Mouse (Mus musculus): ENCODE results near the gene Fbxo17. TPM values are rescaled to one million over a fixed set of nuclear protein-coding genes. Genes with fewer than 3 reads are reported as not detected.
A peak's percentile ranks its signal among the peaks of the same experiment; 100 is the strongest.
"Not testable (repeated sequence)": the region's sequence is repeated elsewhere in the genome, so short reads cannot be mapped to it uniquely, and the experiment has no call there.

Fbxo17 gene
- 3.1 and 3.4 TPM in 2 replicates for polyA plus RNA-seq (2015; fragmentation: Nextera tagmentation; extraction: Ambion mirVana)

GRCm38 (mm10) chr7:28716590-28717281, at the start of gene Fbxo17:
Fbxo17 (plus strand) TSS chr7:28716804.
- peak within 1 kb of the TSS; percentile 60 for H3K9ac ChIP-seq
- H3K4me1 ChIP-seq (replicated peaks) = peaks cover 8% of the 10 kb centered on the region
- peak within 1 kb of the TSS; percentile 70 for H3K4me2 ChIP-seq
- H3K27me3 ChIP-seq = no peaks in the 10 kb centered on the region
- no peak within 1 kb of the TSS for H3K27ac ChIP-seq
- peak; percentile 63 for ATAC-seq (ENCODE audit: low FRiP score)
- no peaks in the 10 kb centered on the region for H3K9me3 ChIP-seq
- peak within 1 kb of the TSS; percentile 41 for H3K4me3 ChIP-seq
- no peaks in the 10 kb centered on the region for H3K36me3 ChIP-seq
- WGBS = 2% methylated on average over 36 of the region's 36 CpGs

- H3K27ac ChIP-seq = no peak overlapping the region
- H3K4me2 ChIP-seq = no peak overlapping the region
- no peaks in the 10 kb centered on the region for H3K9me3 ChIP-seq
- 83% methylated on average over 4 of the region's 4 CpGs for WGBS
- H3K9ac ChIP-seq = no peak overlapping the region
- H3K4me1 ChIP-seq (replicated peaks) = 0 out of 2 replicates have a peak, but pooled peaks cover 2% of the 10 kb centered on the region
- no peak for ATAC-seq (ENCODE audit: low FRiP score)
- H3K36me3 ChIP-seq = no peaks in the 10 kb centered on the region
- H3K27me3 ChIP-seq = no peaks in the 10 kb centered on the region
- H3K4me3 ChIP-seq = no peak overlapping the region
These were observed 45.4 kb upstream of the Fbxo17 start for GRCm38 (mm10) chr7:28671172-28671571.

- Histone ChIP-seq H3K36me3 (no peaks in the 10 kb centered on the region), H3K27me3 (no peaks in the 10 kb centered on the region), H3K9me3 (no peaks in the 10 kb centered on the region), H3K4me2 (no peak overlapping the region), H3K4me3 (no peak overlapping the region), H3K9ac (no peak overlapping the region), H3K27ac (no peak overlapping the region), H3K4me1 (replicated peaks) (no peaks in the 10 kb centered on the region)
- WGBS = 90% methylated on average over 5 of the region's 5 CpGs
- ATAC-seq (ENCODE audit: low FRiP score) = no peak
These were observed 44.3 kb upstream of the Fbxo17 start for GRCm38 (mm10) chr7:28672276-28672675.

- 78% methylated on average over 5 of the region's 5 CpGs for WGBS
- not testable (repeated sequence) for ATAC-seq (ENCODE audit: low FRiP score); H3K36me3 ChIP-seq
These were observed 43.8 kb upstream of the Fbxo17 start for GRCm38 (mm10) chr7:28672786-28673185.

GRCm38 (mm10) chr7:28674994-28675393, 41.6 kb upstream of the Fbxo17 start:
- Histone ChIP-seq H3K4me2 (no peak overlapping the region), H3K27me3 (no peaks in the 10 kb centered on the region), H3K9ac (no peak overlapping the region), H3K4me3 (no peak overlapping the region), H3K4me1 (replicated peaks) (no peaks in the 10 kb centered on the region), H3K27ac (no peak overlapping the region), H3K9me3 (no peaks in the 10 kb centered on the region), H3K36me3 (no peaks in the 10 kb centered on the region)
- 82% methylated on average over 9 of the region's 9 CpGs for WGBS
- ATAC-seq (ENCODE audit: low FRiP score) = no peak

More at GRCm38 (mm10) chr7:28672786-28673185, 43.8 kb upstream of the Fbxo17 start:
- not testable (repeated sequence) for H3K4me3 ChIP-seq; H3K27me3 ChIP-seq; H3K27ac ChIP-seq; H3K4me2 ChIP-seq; H3K4me1 ChIP-seq (replicated peaks); H3K9ac ChIP-seq; H3K9me3 ChIP-seq

- Histone ChIP-seq H3K4me2 (no peak overlapping the region), H3K27me3 (no peaks in the 10 kb centered on the region), H3K36me3 (no peaks in the 10 kb centered on the region), H3K4me3 (no peak overlapping the region), H3K4me1 (replicated peaks) (no peaks in the 10 kb centered on the region), H3K9ac (no peak overlapping the region), H3K9me3 (no peaks in the 10 kb centered on the region), H3K27ac (no peak overlapping the region)
- ATAC-seq (ENCODE audit: low FRiP score) = no peak
- WGBS = 48% methylated on average over 11 of the region's 11 CpGs
These were observed 40.9 kb upstream of the Fbxo17 start for GRCm38 (mm10) chr7:28675746-28676145.

- Histone ChIP-seq H3K4me2 (no peak overlapping the region), H3K36me3 (no peaks in the 10 kb centered on the region), H3K9me3 (no peaks in the 10 kb centered on the region), H3K4me1 (replicated peaks) (no peaks in the 10 kb centered on the region), H3K9ac (no peak overlapping the region), H3K27ac (no peak overlapping the region), H3K4me3 (no peak overlapping the region), H3K27me3 (no peaks in the 10 kb centered on the region)
- ATAC-seq (ENCODE audit: low FRiP score) = no peak
- 89% methylated on average over 13 of the region's 13 CpGs for WGBS
These were observed 39.6 kb upstream of the Fbxo17 start for GRCm38 (mm10) chr7:28676811-28677541.

- Histone ChIP-seq H3K9ac (no peak overlapping the region), H3K4me2 (no peak overlapping the region), H3K27me3 (no peaks in the 10 kb centered on the region), H3K9me3 (no peaks in the 10 kb centered on the region), H3K36me3 (no peaks in the 10 kb centered on the region), H3K4me3 (no peak overlapping the region), H3K4me1 (replicated peaks) (no peaks in the 10 kb centered on the region), H3K27ac (no peak overlapping the region)
- ATAC-seq (ENCODE audit: low FRiP score) = no peak
- WGBS = 87% methylated on average over 8 of the region's 8 CpGs
These were observed 39.0 kb upstream of the Fbxo17 start for GRCm38 (mm10) chr7:28677624-28678023.

- Histone ChIP-seq H3K9ac (no peak overlapping the region), H3K36me3 (no peaks in the 10 kb centered on the region), H3K4me1 (replicated peaks) (peaks cover 17% of the 10 kb centered on the region), H3K27me3 (peaks cover 32% of the 10 kb centered on the region), H3K4me3 (no peak overlapping the region), H3K4me2 (no peak overlapping the region), H3K27ac (no peak overlapping the region), H3K9me3 (no peaks in the 10 kb centered on the region)
- 83% methylated on average over 7 of the region's 7 CpGs for WGBS
- no peak for ATAC-seq (ENCODE audit: low FRiP score)
These were observed 25.5 kb upstream of the Fbxo17 start for GRCm38 (mm10) chr7:28691075-28691474.

GRCm38 (mm10) chr7:28692545-28693320, 23.9 kb upstream of the Fbxo17 start, which contains the start of gene Fbxo27:
Fbxo27 (plus strand) TSS chr7:28692849.
- H3K27ac ChIP-seq = no peak within 1 kb of the TSS; the same call in 1 of the 2 replicates

GRCm38 (mm10) chr7:28693321-28693966, 23.2 kb upstream of the Fbxo17 start:
- under 1% methylated on average over 32 of the region's 38 CpGs for WGBS
- ATAC-seq (ENCODE audit: low FRiP score) = peak; percentile 90
- no peak overlapping the region; the same call in 1 of the 2 replicates for H3K27ac ChIP-seq

More at GRCm38 (mm10) chr7:28692545-28693320, 23.9 kb upstream of the Fbxo17 start, which contains the start of gene Fbxo27:
- Histone ChIP-seq H3K36me3 (no peaks in the 10 kb centered on the region), H3K4me1 (replicated peaks) (peaks cover 17% of the 10 kb centered on the region), H3K9me3 (no peaks in the 10 kb centered on the region), H3K4me2 (peak within 1 kb of the TSS; percentile 88), H3K9ac (peak within 1 kb of the TSS; percentile 77), H3K27me3 (peaks cover 32% of the 10 kb centered on the region), H3K4me3 (peak within 1 kb of the TSS; percentile 61)
- 25% methylated on average over 27 of the region's 30 CpGs for WGBS
- peak; percentile 70 for ATAC-seq (ENCODE audit: low FRiP score)

More at GRCm38 (mm10) chr7:28693321-28693966, 23.2 kb upstream of the Fbxo17 start:
- Histone ChIP-seq H3K9ac (peak overlapping the region; percentile 77), H3K36me3 (no peaks in the 10 kb centered on the region), H3K9me3 (no peaks in the 10 kb centered on the region), H3K4me2 (peak overlapping the region; percentile 88), H3K4me3 (peak overlapping the region; percentile 61), H3K27me3 (peaks cover 32% of the 10 kb centered on the region), H3K4me1 (replicated peaks) (peaks cover 17% of the 10 kb centered on the region)

Data from hindbrain, embryonic 13.5 days (tissue).